Mouse (Mus musculus): ENCODE measurements at regions not wholly inside any gene's neighbourhood (a gene's known extent, or its start where the extent isn't known, plus 50 kb on each side); places are given as distances from the start of the nearest gene placed in this dataset.

- DNase-seq (ENCODE audit: low spot score) = no peak
These were observed 262.8 kb downstream of the Gm11361 start for GRCm38 (mm10) chr13:28520127-28520482.

DNA sequence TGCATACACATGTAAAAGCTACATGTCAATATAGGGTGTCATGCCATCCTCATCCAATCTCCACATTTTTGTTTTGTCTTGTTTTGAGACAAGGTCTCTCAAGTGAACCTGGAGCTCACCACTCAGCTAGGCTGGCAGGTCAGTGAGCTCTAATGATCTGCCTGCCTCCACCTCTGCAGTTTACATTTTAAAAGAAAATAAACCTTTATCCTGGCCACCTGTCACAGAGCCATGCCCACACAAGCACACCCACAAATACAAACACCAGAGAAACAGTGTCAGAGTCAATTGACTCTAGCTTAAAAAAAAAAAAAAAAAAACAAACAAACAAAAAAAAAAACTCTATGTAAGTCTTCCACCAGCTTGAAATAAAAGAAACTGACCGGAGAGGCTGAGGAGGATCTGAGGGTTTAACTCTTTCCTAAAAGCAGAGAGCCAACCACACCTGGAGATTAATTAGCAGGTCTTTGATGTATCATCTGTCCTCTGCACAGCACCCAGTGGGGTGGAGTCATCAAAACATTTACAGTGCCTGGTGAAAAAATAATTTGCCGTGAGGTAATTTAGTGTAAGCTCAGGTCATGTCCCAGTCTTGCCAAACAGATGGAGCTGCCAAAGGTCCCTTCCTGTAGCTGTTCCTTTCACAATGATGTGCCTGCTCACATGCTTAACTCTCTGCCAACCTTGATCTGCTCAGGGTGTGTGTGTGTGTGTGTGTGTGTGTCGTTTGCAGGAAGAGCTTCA is 262.2 kb downstream of the Gm11361 start:
- DNase-seq (ENCODE audit: low spot score) = no peak

GRCm38 (mm10) chr13:28517161-28517560 is 259.8 kb downstream of the Gm11361 start:
- DNase-seq (ENCODE audit: low spot score) = no peak

DNA sequence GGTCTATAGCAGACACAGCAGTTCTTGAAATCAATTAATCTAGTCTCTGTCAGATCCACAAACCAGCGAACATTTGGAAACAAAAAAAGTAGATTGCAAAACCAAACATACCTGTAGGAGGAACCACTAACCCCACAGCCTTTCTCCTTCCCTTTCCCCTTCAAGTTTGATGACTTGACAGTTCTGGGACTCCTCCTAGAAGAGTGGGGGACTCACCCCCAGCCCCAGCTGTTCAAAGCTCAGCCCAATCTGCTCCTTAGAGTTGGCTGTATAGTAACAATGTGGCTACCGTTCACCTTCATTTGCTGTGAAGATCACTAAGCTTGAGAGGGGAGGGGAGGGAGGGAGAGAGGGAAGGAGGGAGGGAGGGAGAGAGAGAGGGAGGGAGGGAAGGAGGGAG is 259.3 kb downstream of the Gm11361 start:
- DNase-seq (ENCODE audit: low spot score) = no peak

GRCm38 (mm10) chr13:28514245-28514644 is 256.9 kb downstream of the Gm11361 start:
- DNase-seq (ENCODE audit: low spot score) = no peak

DNA sequence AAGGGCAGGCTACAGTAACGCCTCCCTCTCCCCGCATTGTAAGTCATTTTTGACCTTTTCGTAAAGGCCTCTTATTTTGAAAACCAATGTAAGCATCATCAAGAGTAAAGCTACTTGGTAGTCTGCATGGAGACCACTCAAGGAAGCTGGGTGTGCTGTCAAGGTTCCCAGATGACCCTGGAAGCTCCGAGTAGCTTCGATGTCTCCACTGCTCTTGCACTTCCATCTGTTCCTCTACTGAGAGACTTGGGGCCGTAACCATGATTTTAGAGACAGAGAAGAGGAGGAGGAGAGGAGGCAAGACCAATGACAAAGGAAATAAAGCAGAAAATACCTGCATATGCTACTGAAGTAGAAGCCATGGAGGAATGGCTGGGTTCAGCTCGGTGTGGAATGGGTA is 256.0 kb downstream of the Gm11361 start:
- DNase-seq (ENCODE audit: low spot score) = no peak

DNA sequence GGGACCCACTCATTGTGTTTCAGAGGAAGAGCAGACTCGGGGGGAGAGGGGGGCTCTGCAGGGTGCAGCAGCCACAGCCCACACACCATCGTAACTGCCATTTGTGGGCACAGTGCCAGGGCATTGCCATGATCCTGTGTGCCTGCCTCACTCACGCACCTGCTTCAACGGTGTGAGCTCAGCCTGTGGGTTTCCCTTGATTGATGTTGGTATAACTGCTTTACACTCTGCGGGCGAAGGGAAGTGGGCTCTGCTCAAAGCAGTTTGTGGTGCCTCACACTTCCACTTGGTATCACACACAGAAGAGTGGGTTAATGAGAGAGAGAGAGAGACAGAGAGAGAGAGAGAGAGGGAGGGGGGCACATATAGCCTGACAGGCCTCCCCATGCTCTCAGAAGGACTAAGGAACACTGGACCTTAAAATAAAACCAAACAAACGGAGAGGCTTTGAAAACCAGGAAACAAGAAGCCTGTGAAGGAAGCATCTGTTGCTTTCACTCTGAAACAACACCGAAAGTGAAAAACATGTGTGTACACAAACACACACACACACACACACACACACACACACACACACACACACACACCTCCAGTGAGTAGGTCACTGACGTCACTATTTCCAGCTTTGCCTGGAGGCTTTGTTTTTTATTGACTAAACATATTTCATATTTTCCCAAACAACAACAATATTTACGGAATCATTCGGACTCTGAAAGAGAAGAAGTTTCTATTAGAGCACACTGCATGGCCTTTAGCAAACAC is 255.4 kb downstream of the Gm11361 start:
- DNase-seq (ENCODE audit: low spot score) = no peak

DNA sequence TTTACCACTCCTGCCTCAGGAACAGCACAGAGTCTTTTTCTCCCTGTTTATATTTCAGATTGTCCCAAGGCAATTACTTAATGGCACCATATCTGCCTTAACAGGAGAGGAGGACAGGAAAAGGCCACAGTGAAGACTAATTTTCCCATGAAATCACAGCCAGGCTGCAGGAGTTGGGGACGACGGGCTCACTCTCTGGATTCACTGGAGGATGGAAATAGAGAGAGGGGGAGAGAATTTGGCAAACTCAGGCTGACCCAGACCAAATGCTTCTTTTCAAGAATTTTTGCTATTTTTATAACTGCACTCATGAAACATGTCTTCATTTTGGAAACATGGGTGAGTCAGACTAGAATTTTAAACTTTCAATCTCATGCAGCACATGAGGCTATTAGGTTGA is 250.9 kb downstream of the Gm11361 start:
- no peak for DNase-seq (ENCODE audit: low spot score)

DNA sequence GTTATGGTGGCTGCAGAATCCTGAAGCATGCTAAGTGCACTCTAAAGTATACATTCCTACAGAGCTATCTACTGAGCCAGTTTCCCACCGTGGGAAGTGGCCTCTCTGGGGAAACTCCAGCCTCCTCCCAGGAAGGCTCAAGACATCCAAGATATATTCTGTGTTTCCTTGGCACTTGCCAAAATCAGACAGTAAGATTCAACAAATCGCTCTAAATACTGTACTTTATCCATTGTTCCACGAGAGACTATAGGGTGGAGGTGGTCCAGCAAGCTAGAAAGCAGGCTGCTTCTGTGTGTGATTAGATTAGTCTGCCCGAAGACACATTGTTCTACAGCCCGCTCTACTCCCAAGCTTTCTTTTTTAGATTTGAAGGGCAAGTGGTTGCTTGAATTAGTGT is 250.5 kb downstream of the Gm11361 start:
- DNase-seq (ENCODE audit: low spot score) = no peak

DNA sequence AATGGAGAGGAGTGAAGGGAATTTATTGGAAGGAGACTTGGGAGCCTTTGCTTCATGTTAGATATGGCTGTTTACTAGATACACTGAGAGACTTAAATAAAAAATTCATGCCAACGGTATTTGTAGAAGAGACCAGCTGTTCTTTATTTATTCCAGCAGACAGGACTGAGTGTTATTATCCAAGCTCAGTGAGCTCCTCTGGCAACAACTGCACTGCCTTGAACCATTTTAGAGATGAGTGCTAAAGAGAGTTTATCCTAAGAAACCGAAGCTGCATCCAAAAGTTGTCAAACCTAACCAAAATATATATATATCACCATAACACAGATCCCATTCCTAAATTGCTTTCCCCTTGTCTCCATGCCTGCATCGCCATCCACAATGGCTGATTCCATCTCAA is 247.0 kb downstream of the Gm11361 start:
- DNase-seq (ENCODE audit: low spot score) = no peak

- DNase-seq (ENCODE audit: low spot score) = peak; percentile 31
These were observed 244.8 kb downstream of the Gm11361 start for GRCm38 (mm10) chr13:28502171-28502570.

DNA sequence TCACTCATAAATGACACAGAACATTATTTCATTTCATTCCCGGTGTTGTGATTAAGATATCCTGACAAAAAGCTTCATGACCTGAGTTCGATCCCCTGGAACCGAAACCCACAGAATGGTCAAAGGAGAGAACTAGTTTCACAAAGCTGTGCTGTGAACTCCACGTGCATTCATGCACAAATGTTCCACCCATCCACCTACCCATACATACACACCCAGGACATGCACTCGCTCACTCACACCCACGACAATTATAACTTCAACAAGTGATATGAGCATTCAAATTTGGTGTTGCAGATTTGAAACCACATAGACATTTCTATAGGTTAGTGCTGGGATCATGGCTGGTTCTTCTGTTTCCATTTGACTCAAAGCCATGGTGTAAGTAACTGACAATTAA is 243.4 kb downstream of the Gm11361 start:
- no peak for DNase-seq (ENCODE audit: low spot score)

GRCm38 (mm10) chr13:28497483-28497882 is 240.2 kb downstream of the Gm11361 start:
- no peak for DNase-seq (ENCODE audit: low spot score)

- no peak for DNase-seq (ENCODE audit: low spot score)
These were observed 234.7 kb downstream of the Gm11361 start for GRCm38 (mm10) chr13:28492015-28492414.

DNA sequence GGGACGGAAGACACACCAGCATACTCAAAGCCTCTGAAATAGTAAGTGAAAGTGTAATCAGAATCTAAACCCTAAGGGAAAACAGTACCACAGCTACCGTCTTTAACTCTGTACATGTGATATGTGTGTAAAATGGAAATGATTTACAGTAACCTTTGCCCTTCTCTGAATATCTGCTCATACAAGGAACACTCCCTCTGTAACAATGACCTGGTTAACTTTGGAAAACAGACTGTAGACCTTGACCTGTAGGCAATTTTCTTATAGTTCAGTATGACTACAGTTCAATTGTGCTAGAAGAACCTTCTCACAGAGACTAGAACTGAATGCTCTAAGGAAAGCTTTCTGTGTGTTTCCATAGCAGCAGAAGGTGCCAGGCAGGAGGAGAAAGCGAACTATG is 226.4 kb downstream of the Gm11361 start:
- no peak for DNase-seq (ENCODE audit: low spot score)

GRCm38 (mm10) chr13:28481224-28481965 is 224.1 kb downstream of the Gm11361 start:
- DNase-seq (ENCODE audit: low spot score) = peak; percentile 70

DNA sequence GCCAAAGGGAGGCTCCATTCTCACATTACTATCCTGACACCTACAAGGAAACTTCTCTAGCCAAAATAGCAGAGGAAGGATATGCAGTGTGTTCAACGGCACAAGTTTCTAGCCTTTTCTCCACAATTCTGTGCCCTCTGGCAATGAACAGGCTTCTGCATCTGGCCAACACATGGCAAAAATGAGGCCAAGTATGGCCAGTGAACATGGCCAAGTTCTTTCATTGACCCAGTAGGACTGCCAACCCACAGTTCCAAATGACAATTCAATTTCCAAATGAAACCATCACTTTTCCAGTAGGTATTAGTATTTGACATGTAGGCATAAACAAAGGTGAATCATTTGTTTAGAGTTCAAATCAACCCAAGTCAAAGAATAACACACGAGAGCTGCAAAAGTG is 208.8 kb downstream of the Gm11361 start:
- DNase-seq (ENCODE audit: low spot score) = no peak

- DNase-seq (ENCODE audit: low spot score) = no peak
These were observed 208.0 kb downstream of the Gm11361 start for GRCm38 (mm10) chr13:28465187-28465880.

DNA sequence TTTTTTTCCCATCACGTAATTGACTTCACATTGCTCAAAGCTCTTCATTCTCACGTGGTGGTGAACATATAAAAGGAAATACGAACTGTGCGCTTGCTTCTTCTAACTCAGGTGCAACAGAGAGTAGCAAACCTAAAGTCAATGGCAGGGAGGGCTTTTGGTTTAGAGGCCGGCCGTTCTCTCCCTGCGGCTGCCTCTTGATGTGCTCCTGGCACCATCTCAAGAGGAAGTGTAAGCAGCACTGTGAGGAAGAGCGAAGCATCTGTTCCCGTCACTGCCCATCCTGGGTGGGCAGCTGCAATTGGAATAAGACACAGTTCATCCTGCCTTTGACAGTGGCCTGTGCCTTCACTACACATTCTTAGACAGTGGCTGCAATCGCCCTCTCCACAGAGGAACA is 204.0 kb downstream of the Gm11361 start:
- DNase-seq (ENCODE audit: low spot score) = no peak

DNA sequence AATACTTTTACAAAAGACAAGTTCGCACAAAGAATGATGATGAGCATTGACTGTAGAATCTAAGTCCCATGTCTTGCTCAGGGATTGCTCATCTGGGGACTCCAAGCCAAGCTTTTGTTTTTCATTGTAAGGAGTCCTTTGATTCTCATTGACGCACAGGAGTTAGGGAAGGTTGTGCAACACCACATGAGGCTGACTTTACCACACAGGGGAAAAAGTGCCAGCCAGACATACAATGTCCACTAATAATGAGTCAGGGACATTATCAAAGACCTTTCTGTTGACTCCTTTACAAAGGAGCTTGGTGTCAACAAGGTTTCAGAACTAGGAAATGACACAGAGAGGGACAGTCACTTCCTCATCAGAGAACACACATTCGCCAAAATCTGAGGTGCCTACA is 200.1 kb downstream of the Gm11361 start:
- DNase-seq (ENCODE audit: low spot score) = no peak

GRCm38 (mm10) chr13:28455878-28456277 is 198.6 kb downstream of the Gm11361 start:
- DNase-seq (ENCODE audit: low spot score) = no peak

DNA sequence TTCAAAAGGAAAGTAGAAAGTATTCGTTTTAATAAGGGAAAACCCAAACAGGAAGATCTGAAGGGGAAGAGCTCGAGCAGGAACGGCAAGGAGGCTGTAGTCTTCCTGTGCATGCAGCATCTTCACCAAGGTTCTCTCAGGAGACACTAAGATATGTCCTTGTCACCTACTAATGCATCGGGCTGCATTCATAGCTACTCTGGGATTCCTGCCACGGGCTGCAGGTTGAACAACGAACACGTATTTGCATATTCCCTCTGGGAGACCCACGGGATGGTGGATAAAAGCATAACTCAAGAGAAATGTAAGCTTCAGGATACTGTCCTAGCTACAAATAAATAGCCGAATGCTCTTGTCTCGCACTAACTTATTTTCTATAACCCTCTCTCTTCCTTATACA is 197.7 kb downstream of the Gm11361 start:
- DNase-seq (ENCODE audit: low spot score) = no peak
